Mouse (Mus musculus) midbrain, embryonic 16.5 days (tissue): Measurements from ENCODE around the gene Sirt2. TPM values are rescaled to one million over a fixed set of nuclear protein-coding genes. Genes with fewer than 3 reads are reported as not detected.

ENCODE experiments used
- ATAC-seq: fragments of 200-750 bp; cut with Nextera tagmentation; 2 replicates; pipeline ENCODE4 v1.8.0; 2017; ENCODE audit warnings: moderate TSS enrichment
- H3K27ac ChIP-seq: fragments of 300-500 bp; sonication (generic); 2 replicates; pipeline ENCODE4 v1.5.1; 2014; ENCODE audit warnings: mild to moderate bottlenecking, low read length, mixed read lengths
- H3K27me3 ChIP-seq: fragments of 300-500 bp; sonication (generic); 2 replicates; pipeline ENCODE4 v1.6.1; 2014; ENCODE audit warnings: low read depth, low read length, mixed read lengths; ENCODE audit not compliant: control insufficient read depth, insufficient read depth
- H3K36me3 ChIP-seq: fragments of 300-500 bp; sonication (generic); 2 replicates; pipeline ENCODE4 v1.6.1; 2014; ENCODE audit warnings: mild to moderate bottlenecking, low read length, moderate library complexity, mixed read lengths; ENCODE audit not compliant: control insufficient read depth, insufficient read depth
- H3K4me1 ChIP-seq: fragments of 300-500 bp; sonication (generic); 2 replicates; pipeline ENCODE4 v1.6.1; 2014; ENCODE audit warnings: mild to moderate bottlenecking, low read length, mixed read lengths; ENCODE audit not compliant: control insufficient read depth, insufficient read depth
- H3K4me2 ChIP-seq: fragments of 300-500 bp; sonication (generic); 2 replicates; pipeline ENCODE4 v1.6.1; 2014; ENCODE audit warnings: mild to moderate bottlenecking, low read length, mixed read lengths
- H3K4me3 ChIP-seq: fragments of 300-500 bp; sonication (generic); 2 replicates; pipeline ENCODE4 v1.5.1; 2014; ENCODE audit warnings: low read depth, mild to moderate bottlenecking, low read length, moderate library complexity, mixed read lengths
- H3K9ac ChIP-seq: fragments of 300-500 bp; sonication (generic); 2 replicates; pipeline ENCODE4 v1.6.1; 2014; ENCODE audit warnings: low read depth, low read length, mixed read lengths
- H3K9me3 ChIP-seq: fragments of 300-500 bp; sonication (generic); replicated peaks from 2 replicates; pipeline ENCODE4 v1.6.1; 2014; ENCODE audit warnings: mild to moderate bottlenecking, low read length, mixed read lengths; ENCODE audit not compliant: control insufficient read depth, poor library complexity, severe bottlenecking
- WGBS: fragments of 180-500 bp; shearing (Covaris S2); extraction: QIAGEN DNeasy Blood & Tissue Kit; methylation state at CpG from one replicate; pipeline ENCODE4 v1.1.7; 2014; 5-methylcytosine and 5-hydroxymethylcytosine counted together
- polyA plus RNA-seq: library from polyadenylated mRNA; unstranded; fragments of >200 nt; fragmentation: Nextera tagmentation; extraction: Ambion mirVana; gene quantifications from 2 replicates; pipeline ENCODE4 v1.2.1, GENCODE M21; 2015

The Sirt2 gene
- polyA plus RNA-seq, 1 experiment from 2014 or later: 117 TPM

GRCm38 (mm10) chr7:28826402-28826772 is 59.9 kb downstream of the Sirt2 start:
- Histone ChIP-seq H3K27me3 (no peaks in the 10 kb centered on the region), H3K36me3 (peaks cover 20% of the 10 kb centered on the region), H3K4me3 (no peak overlapping the region), H3K9ac (no peak overlapping the region), H3K4me2 (no peak overlapping the region), H3K4me1 (peaks cover 12% of the 10 kb centered on the region), H3K27ac (no peak overlapping the region), H3K9me3 (no peaks in the 10 kb centered on the region)
- ATAC-seq: no peak
- WGBS: 94% methylated on average over 7 of the region's 7 CpGs

GRCm38 (mm10) chr7:28827338-28827737 is 60.8 kb downstream of the Sirt2 start:
- ATAC-seq: no peak
- no peak overlapping the region for H3K9ac ChIP-seq
- no peak overlapping the region for H3K4me3 ChIP-seq
- peaks cover 14% of the 10 kb centered on the region for H3K36me3 ChIP-seq
- 58% methylated on average over 3 of the region's 3 CpGs for WGBS
- no peak overlapping the region for H3K27ac ChIP-seq
- H3K27me3 ChIP-seq: no peaks in the 10 kb centered on the region
- H3K4me2 ChIP-seq: no peak overlapping the region
- peaks cover 12% of the 10 kb centered on the region for H3K4me1 ChIP-seq
- no peaks in the 10 kb centered on the region for H3K9me3 ChIP-seq

- no peak overlapping the region for H3K4me3 ChIP-seq
- H3K27ac ChIP-seq: no peak overlapping the region
- 94% methylated on average over 8 of the region's 8 CpGs for WGBS
- H3K4me2 ChIP-seq: no peak overlapping the region
- ATAC-seq: no peak
- H3K27me3 ChIP-seq: no peaks in the 10 kb centered on the region
- peaks cover 6% of the 10 kb centered on the region for H3K4me1 ChIP-seq
- peaks cover 10% of the 10 kb centered on the region; the same call in 1 of the 2 replicates for H3K36me3 ChIP-seq
- no peaks in the 10 kb centered on the region for H3K9me3 ChIP-seq
- no peak overlapping the region for H3K9ac ChIP-seq
Observed at GRCm38 (mm10) chr7:28829821-28830220, 63.3 kb downstream of the Sirt2 start.

GRCm38 (mm10) chr7:28830981-28831380 is 64.4 kb downstream of the Sirt2 start:
- 94% methylated on average over 5 of the region's 5 CpGs for WGBS
- no peak for ATAC-seq
- Histone ChIP-seq H3K4me2 (no peak overlapping the region), H3K9ac (no peak overlapping the region), H3K36me3 (peaks cover 10% of the 10 kb centered on the region; the same call in 1 of the 2 replicates), H3K27ac (no peak overlapping the region), H3K27me3 (no peaks in the 10 kb centered on the region), H3K4me1 (peaks cover under 1% of the 10 kb centered on the region), H3K4me3 (no peak overlapping the region), H3K9me3 (no peaks in the 10 kb centered on the region)

- no peaks in the 10 kb centered on the region for H3K9me3 ChIP-seq
- H3K27ac ChIP-seq: no peak overlapping the region
- 94% methylated on average over 17 of the region's 17 CpGs for WGBS
- H3K4me1 ChIP-seq: no peaks in the 10 kb centered on the region
- peaks cover 10% of the 10 kb centered on the region; the same call in 1 of the 2 replicates for H3K36me3 ChIP-seq
- no peak overlapping the region for H3K4me3 ChIP-seq
- no peaks in the 10 kb centered on the region for H3K27me3 ChIP-seq
- no peak for ATAC-seq
- H3K4me2 ChIP-seq: no peak overlapping the region
- H3K9ac ChIP-seq: no peak overlapping the region
Observed at GRCm38 (mm10) chr7:28831411-28832125, 65.0 kb downstream of the Sirt2 start.

GRCm38 (mm10) chr7:28832137-28832536 is 65.6 kb downstream of the Sirt2 start:
- no peak overlapping the region for H3K27ac ChIP-seq
- H3K36me3 ChIP-seq: peaks cover 10% of the 10 kb centered on the region; the same call in 1 of the 2 replicates
- no peaks in the 10 kb centered on the region for H3K27me3 ChIP-seq
- no peaks in the 10 kb centered on the region for H3K9me3 ChIP-seq
- no peak overlapping the region for H3K9ac ChIP-seq
- H3K4me1 ChIP-seq: no peaks in the 10 kb centered on the region
- no peak overlapping the region for H3K4me3 ChIP-seq
- ATAC-seq: no peak
- 80% methylated on average over 6 of the region's 6 CpGs for WGBS
- no peak overlapping the region for H3K4me2 ChIP-seq

- Histone ChIP-seq H3K27ac (no peak within 1 kb of the TSS), H3K9me3 (no peaks in the 10 kb centered on the region), H3K36me3 (peaks cover 10% of the 10 kb centered on the region; the same call in 1 of the 2 replicates), H3K9ac (no peak within 1 kb of the TSS), H3K4me1 (no peaks in the 10 kb centered on the region), H3K4me2 (no peak within 1 kb of the TSS), H3K27me3 (no peaks in the 10 kb centered on the region), H3K4me3 (no peak within 1 kb of the TSS)
- 92% methylated on average over 6 of the region's 6 CpGs for WGBS
- no peak for ATAC-seq
Observed at GRCm38 (mm10) chr7:28833723-28834347, 67.3 kb downstream of the Sirt2 start, which contains the start of gene Lgals4. Lgals4 (plus strand) TSS chr7:28833854.

- no peak overlapping the region for H3K4me3 ChIP-seq
Observed at GRCm38 (mm10) chr7:28836936-28837335, 70.4 kb downstream of the Sirt2 start.

More at GRCm38 (mm10) chr7:28836936-28837335, 70.4 kb downstream of the Sirt2 start:
- no peak for ATAC-seq
- Histone ChIP-seq H3K36me3 (no peaks in the 10 kb centered on the region), H3K9me3 (no peaks in the 10 kb centered on the region), H3K27ac (no peak overlapping the region), H3K4me1 (no peaks in the 10 kb centered on the region), H3K9ac (no peak overlapping the region), H3K4me2 (no peak overlapping the region), H3K27me3 (no peaks in the 10 kb centered on the region)
- WGBS: 81% methylated on average over 5 of the region's 5 CpGs
